Mouse (Mus musculus) embryonic stem cell, embryonic (primary cell): ENCODE data around the gene Aqr.
"Not testable (repeated sequence)": the region's sequence is repeated elsewhere in the genome, so short reads cannot be mapped to it uniquely, and the experiment has no call there.

Experiments used
- CTCF ChIA-PET, 4 experiments: fragments of 300-600 bp in 2 of 4; fragments of 350-600 bp in 2 of 4; sonication (Branson Sonifier 250); formaldehyde crosslinking; loops; one replicate each; lab custom pipeline; 2022; ENCODE audit warnings: inconsistent platforms in 2 of 4; lab: Charles Lee
- POLR2A ChIA-PET, 4 experiments: fragments of 300-600 bp in 2 of 4; fragments of 350-600 bp in 2 of 4; sonication (Branson Sonifier 250); formaldehyde crosslinking; loops; one replicate each; lab custom pipeline; 2022; ENCODE audit warnings: antibody characterized with exemption in 4 of 4, inconsistent platforms in 1 of 4; lab: Charles Lee

Aqr gene

GRCm38 (mm10) chr2:114186924-114187323, at the start of gene Aqr:
TSS of gene Aqr (minus strand) at chr2:114187024.
- POLR2A ChIA-PET, CTCF ChIA-PET: not testable (repeated sequence)

GRCm38 (mm10) chr2:114236566-114236965, 49.7 kb upstream of the Aqr start:
- CTCF ChIA-PET: no interaction called here

DNA sequence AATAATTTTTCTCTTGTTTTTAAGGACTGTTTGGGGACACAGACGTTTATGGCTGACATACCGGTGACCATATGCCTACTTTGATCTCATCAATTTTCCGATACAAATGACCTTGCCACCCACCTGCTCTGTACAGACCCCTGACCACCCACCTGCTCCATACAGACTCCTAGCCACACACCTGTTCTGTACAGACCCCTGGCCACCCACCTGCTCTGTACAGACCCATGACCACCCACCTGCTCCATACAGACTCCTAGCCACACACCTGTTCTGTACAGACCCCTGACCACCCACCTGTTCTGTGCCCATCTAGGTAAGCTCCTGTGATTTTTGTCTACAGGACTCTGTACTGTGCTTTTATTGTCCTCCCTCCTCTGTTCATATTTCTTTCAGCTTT, 48.8 kb upstream of the Aqr start:
- ChIA-PET CTCF (no interaction called here), POLR2A (no interaction called here)

More at GRCm38 (mm10) chr2:114236566-114236965, 49.7 kb upstream of the Aqr start:
- POLR2A ChIA-PET: no interaction called here

DNA sequence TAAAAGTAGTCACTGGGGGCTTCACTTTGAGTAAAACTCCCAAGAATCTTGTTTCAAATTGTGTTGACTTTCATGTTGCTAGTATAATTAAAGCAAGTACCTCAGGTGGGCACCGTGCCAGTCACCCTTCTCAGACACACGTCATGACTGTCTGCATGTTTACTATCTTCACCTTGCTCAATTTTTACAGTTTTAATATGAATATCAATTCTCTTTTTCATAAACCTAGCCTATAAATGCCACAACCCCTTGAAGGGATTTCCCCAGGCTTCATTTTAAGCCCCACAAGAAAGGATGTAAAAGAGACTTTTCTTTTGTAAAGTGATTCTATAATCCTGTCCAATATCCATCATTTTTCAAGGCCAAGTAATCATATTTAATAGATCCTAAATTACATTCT, 44.4 kb upstream of the Aqr start:
- ChIA-PET POLR2A (no interaction called here), CTCF (no interaction called here)

GRCm38 (mm10) chr2:114228672-114229071, 41.8 kb upstream of the Aqr start:
- ChIA-PET POLR2A (no interaction called here), CTCF (interaction anchor here in 1 of 4 experiments (0.6 kb wide), 1 partner anchor 149 kb away, joined by 4 read pairs; no protein-coding TSS in a partner anchor)

DNA sequence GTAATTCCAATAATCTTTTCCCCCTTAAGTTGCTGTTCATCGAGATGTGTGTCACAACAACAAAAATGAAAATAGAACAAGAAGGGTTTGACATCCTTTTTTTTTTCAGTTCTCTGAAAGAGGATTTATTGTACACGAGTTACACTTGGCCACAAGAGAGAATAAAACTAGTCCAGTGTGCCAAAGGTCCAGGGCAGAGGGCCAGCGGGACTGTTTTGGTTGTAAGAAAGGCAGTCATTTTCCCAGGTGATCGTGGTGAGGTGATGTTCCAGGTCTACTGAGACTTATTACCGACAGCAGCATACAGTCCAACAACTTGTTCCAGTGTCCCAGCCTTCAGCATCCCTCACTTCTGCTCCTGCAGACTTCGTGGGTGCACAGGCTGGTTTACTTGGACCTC, 18.2 kb upstream of the Aqr start:
- ChIA-PET POLR2A (interaction anchor here in 1 of 4 experiments (1.4 kb wide), 1 partner anchor 11 kb away, joined by 4 read pairs; no protein-coding TSS in a partner anchor), CTCF (no interaction called here)

GRCm38 (mm10) chr2:114201574-114201973, 14.8 kb upstream of the Aqr start:
- ChIA-PET POLR2A (interaction anchor here in 3 of 4 experiments (0.6 to 3.3 kb wide), 23 partner anchors 9 to 453 kb away, joined by 3 to 34 read pairs (median 4); partner anchors contain the start of genes Arhgap11a (in 3 of the 3) and Dph6 (in 1 of the 3)), CTCF (interaction anchor here in 2 of 4 experiments (1.1 to 1.7 kb wide), 1 partner anchor 26 kb away, joined by 5 to 11 read pairs; no protein-coding TSS in a partner anchor)

- CTCF ChIA-PET: interaction anchor here in 2 of 4 experiments (0.7 to 1.7 kb wide), 2 partner anchors 23 to 26 kb away, joined by 4 to 11 read pairs (median 5); no protein-coding TSS in a partner anchor
- POLR2A ChIA-PET: interaction anchor here in 3 of 4 experiments (0.6 to 3.3 kb wide), 28 partner anchors 9 to 1353 kb away, joined by 3 to 34 read pairs (median 4); partner anchors contain the start of genes Arhgap11a (in 3 of the 3) and Dph6 (in 1 of the 3)
Measured at GRCm38 (mm10) chr2:114200932-114201559, 14.2 kb upstream of the Aqr start, which contains the start of gene Zfp770. TSS of gene Zfp770 (minus strand) at chr2:114201469.

GRCm38 (mm10) chr2:114196421-114196820, 9.6 kb upstream of the Aqr start:
- ChIA-PET POLR2A (interaction anchor here in 3 of 4 experiments (0.6 to 5.4 kb wide), 3 partner anchors 18 to 202 kb away, joined by 3 to 22 read pairs (median 3); no protein-coding TSS in a partner anchor), CTCF (interaction anchor here in 1 of 4 experiments (1.2 kb wide), 1 partner anchor 21 kb away, joined by 3 read pairs; no protein-coding TSS in a partner anchor)

- CTCF ChIA-PET: interaction anchor here in 1 of 4 experiments (0.6 to 1.6 kb wide), 2 partner anchors 23 to 1426 kb away, joined by 3 to 4 read pairs; no protein-coding TSS in a partner anchor
- POLR2A ChIA-PET: interaction anchor here (0.5 to 4.5 kb wide), 15 partner anchors 11 to 350 kb away, joined by 3 to 34 read pairs (median 3); partner anchors contain the start of genes Arhgap11a (in 2 of the 4), Scg5 (in 2 of the 4) and Zfp770 (in 2 of the 4)
Measured at GRCm38 (mm10) chr2:114177802-114178733, 8.8 kb downstream of the Aqr start.

GRCm38 (mm10) chr2:114174651-114175484, 12.0 kb downstream of the Aqr start:
- ChIA-PET POLR2A (interaction anchor here (0.5 to 2.2 kb wide), 20 partner anchors 8 to 1591 kb away, joined by 3 to 22 read pairs (median 4); partner anchors contain the start of genes Zfp770 (in 3 of the 4) and Arhgap11a (in 2 of the 4)), CTCF (interaction anchor here in 2 of 4 experiments (0.6 to 1.1 kb wide), 8 partner anchors 13 to 585 kb away, joined by 3 to 11 read pairs (median 4); partner anchors contain the start of genes Zfp770 (in 2 of the 2) and Scg5 (in 1 of the 2))

DNA sequence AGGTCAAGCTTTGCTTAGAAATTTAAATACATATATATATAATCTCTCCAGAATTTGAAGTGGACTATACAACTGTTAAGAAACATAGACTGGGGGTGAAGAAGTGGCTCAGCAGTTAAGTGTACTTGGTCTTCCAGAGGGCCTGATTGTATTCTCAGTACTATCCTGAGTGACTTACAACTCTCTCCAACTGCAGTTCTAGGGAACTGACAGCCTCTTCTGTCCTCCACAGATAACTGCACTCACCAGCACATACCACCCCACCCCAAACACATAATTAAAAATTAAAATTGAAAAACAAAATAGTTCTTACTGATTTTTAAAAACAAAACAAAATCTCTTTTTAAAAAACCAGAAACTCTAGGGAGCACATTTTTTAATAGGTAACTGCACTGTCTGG, 13.6 kb downstream of the Aqr start:
- ChIA-PET POLR2A (interaction anchor here in 2 of 4 experiments (0.9 to 1.5 kb wide), 6 partner anchors 8 to 325 kb away, joined by 3 to 6 read pairs (median 4); partner anchors contain the start of genes Arhgap11a (in 1 of the 2) and Zfp770 (in 1 of the 2)), CTCF (interaction anchor here in 1 of 4 experiments (0.7 kb wide), 1 partner anchor 27 kb away, joined by 3 read pairs; no protein-coding TSS in a partner anchor)

GRCm38 (mm10) chr2:114167837-114168236, 19.0 kb downstream of the Aqr start:
- CTCF ChIA-PET: no interaction called here
- POLR2A ChIA-PET: no interaction called here

GRCm38 (mm10) chr2:114161978-114162377, 24.8 kb downstream of the Aqr start:
- CTCF ChIA-PET: no interaction called here
- POLR2A ChIA-PET: interaction anchor here in 2 of 4 experiments (1.0 to 2.3 kb wide), 2 partner anchors 13 kb away, joined by 4 to 9 read pairs; no protein-coding TSS in a partner anchor

GRCm38 (mm10) chr2:114157345-114157744, 29.5 kb downstream of the Aqr start:
- CTCF ChIA-PET: no interaction called here
- POLR2A ChIA-PET: interaction anchor here in 1 of 4 experiments (1.2 kb wide), 1 partner anchor 16 kb away, joined by 3 read pairs; no protein-coding TSS in a partner anchor

GRCm38 (mm10) chr2:114156639-114157038, 30.2 kb downstream of the Aqr start:
- ChIA-PET POLR2A (interaction anchor here in 1 of 4 experiments (1.2 kb wide), 1 partner anchor 18 kb away, joined by 3 read pairs; no protein-coding TSS in a partner anchor), CTCF (interaction anchor here in 1 of 4 experiments (0.6 kb wide), 1 partner anchor 9 kb away, joined by 3 read pairs; no protein-coding TSS in a partner anchor)

DNA sequence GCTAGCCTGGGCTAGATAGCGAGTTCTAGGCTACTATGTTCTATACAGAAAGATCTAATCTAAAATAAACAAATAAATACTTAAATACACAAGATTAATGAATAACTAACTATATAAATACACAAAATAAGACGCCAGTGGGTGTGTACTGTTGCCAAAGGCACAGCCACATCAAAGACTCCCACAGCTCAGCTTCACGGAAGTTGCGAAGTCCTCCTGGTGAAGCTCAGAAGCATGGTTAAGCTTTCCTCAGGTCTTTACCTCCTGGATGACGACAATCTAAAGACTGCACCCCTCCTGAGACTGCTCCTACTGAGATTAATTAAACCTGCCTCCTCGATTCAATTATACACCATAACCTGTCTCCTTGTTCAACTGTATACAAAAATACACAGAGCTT, 33.6 kb downstream of the Aqr start:
- ChIA-PET POLR2A (interaction anchor here in 1 of 4 experiments (1.0 kb wide), 1 partner anchor 324 kb away, joined by 3 read pairs; the partner anchor contains the start of gene Scg5), CTCF (interaction anchor here in 1 of 4 experiments (0.7 kb wide), 1 partner anchor 22 kb away, joined by 3 read pairs; no protein-coding TSS in a partner anchor)
